Comparison of ENCODE assay signal across 8 mouse cellular contexts in the genomic region with DNA sequence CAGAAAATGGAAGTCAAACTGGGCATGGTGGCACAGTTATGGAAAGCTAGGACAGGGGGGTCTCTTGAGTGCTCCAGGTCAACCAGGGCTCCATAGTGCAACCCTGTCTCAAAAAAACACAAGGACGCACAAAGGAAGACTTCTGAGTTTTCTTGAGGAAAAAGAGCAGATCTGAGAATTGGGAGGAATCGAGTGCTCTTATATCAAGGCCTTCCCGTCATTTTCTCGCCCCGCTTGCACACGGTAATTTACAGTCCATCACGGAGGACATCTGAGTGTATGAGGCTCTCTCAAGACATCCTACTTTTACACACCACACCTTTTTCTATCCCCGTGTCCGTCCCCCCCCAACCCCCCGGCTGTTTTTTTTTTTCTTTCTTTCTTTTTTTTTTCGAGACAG. TPM values are rescaled to one million over a fixed set of nuclear protein-coding genes. Genes with fewer than 3 reads are reported as not detected.
DNase-seq lines count a peak whose midpoint lies in the region; ATAC-seq and TF ChIP-seq lines count a peak whose summit lies in the region.

No protein-coding gene starts in this region.

- H3K27ac ChIP-seq in heart, embryonic 15.5 days: peak overlapping the region; percentile 88; the same call in 1 of the 2 replicates
- peak overlapping the region; percentile 84; the same call in 1 of the 2 replicates for H3K27ac ChIP-seq in ES-E14 (ENCODE audit: insufficient read depth, low read depth, low read length, poor library complexity, severe bottlenecking)
- peak overlapping the region; percentile 96; the same call in 1 of the 2 replicates for H3K27ac ChIP-seq in forebrain, embryonic 15.5 days (replicated peaks)
- no peak overlapping the region for H3K27ac ChIP-seq in midbrain, embryonic 11.5 days (ENCODE audit: low read depth, low read length)

- intact Hi-C loops in heart, postnatal 14 days (cut with DNase I): loop anchor here (2.0 kb wide), 2 partner anchors 25 to 29 kb away; no protein-coding TSS in a partner anchor

- H3K9me3 ChIP-seq in heart, embryonic 15.5 days (replicated peaks): no peaks in the 10 kb centered on the region
- H3K9me3 ChIP-seq in ES-E14 (ENCODE audit: control insufficient read depth, insufficient read depth, low read depth, low read length): no peaks in the 10 kb centered on the region
- no peaks in the 10 kb centered on the region for H3K9me3 ChIP-seq in forebrain, embryonic 15.5 days
- H3K9me3 ChIP-seq in midbrain, embryonic 11.5 days (ENCODE audit: control insufficient read depth, low read length): no peaks in the 10 kb centered on the region

- peak overlapping the region; percentile 93 for H3K9ac ChIP-seq in heart, embryonic 15.5 days
- H3K9ac ChIP-seq in ES-E14 (ENCODE audit: insufficient read depth, low read depth, low read length, poor library complexity, severe bottlenecking): peak overlapping the region; percentile 97
- no peak overlapping the region; the same call in 1 of the 2 replicates for H3K9ac ChIP-seq in forebrain, embryonic 15.5 days (replicated peaks)
- H3K9ac ChIP-seq in midbrain, embryonic 11.5 days (ENCODE audit: low read length): peak overlapping the region; percentile 95

- no peak for ATAC-seq in heart, embryonic 15.5 days (replicated peaks; ENCODE audit: insufficient number of reproducible peaks, insufficient read depth, low FRiP score, low read depth)
- ATAC-seq in forebrain, embryonic 15.5 days (replicated peaks): no peak
- ATAC-seq in midbrain, embryonic 11.5 days (ENCODE audit: low FRiP score): 0 out of 2 replicates have a peak, but pooled peaks have one; percentile 1

- H3K4me1 ChIP-seq in heart, embryonic 15.5 days (replicated peaks): peaks cover 8% of the 10 kb centered on the region; the same call in 1 of the 2 replicates
- peaks cover 0 to 5% of the 10 kb centered on the region in 2 experiments for H3K4me1 ChIP-seq in ES-E14 (ENCODE audit: control insufficient read depth in 2 of 2, insufficient read depth in 2 of 2, low read length in 2 of 2, poor library complexity in 1 of 2)
- peaks cover 13% of the 10 kb centered on the region for H3K4me1 ChIP-seq in forebrain, embryonic 15.5 days
- peaks cover 9% of the 10 kb centered on the region; the same call in 1 of the 2 replicates for H3K4me1 ChIP-seq in midbrain, embryonic 11.5 days (ENCODE audit: control insufficient read depth, insufficient read depth, low read length)

- H3K4me2 ChIP-seq in heart, embryonic 15.5 days: peak overlapping the region; percentile 77
- peak overlapping the region; percentile 50 for H3K4me2 ChIP-seq in forebrain, embryonic 15.5 days (replicated peaks)
- H3K4me2 ChIP-seq in midbrain, embryonic 11.5 days: peak overlapping the region; percentile 84

- H3K4me3 ChIP-seq in heart, embryonic 15.5 days: peak overlapping the region; percentile 90
- peak overlapping the region; percentile 78 to 84 for H3K4me3 ChIP-seq in ES-E14 (ENCODE audit: insufficient read depth in 1 of 2, low read depth in 1 of 2, low read length in 2 of 2, poor library complexity in 1 of 2, severe bottlenecking in 1 of 2)
- peak overlapping the region; percentile 82 for H3K4me3 ChIP-seq in forebrain, embryonic 15.5 days
- H3K4me3 ChIP-seq in midbrain, embryonic 11.5 days (ENCODE audit: low read depth, low read length): peak overlapping the region; percentile 70

- no peak for DNase-seq in heart, postnatal 14 days
- no peak for DNase-seq in ES-E14 (ENCODE audit: low read depth, low spot score)
- no peak for DNase-seq in midbrain, embryonic 11.5 days (ENCODE audit: low spot score, missing footprints)
- no peak for DNase-seq in natural killer cell, adult 2 months (ENCODE audit: low spot score in 2 of 2)
- no peak for DNase-seq in adrenal gland, postnatal 4 days (ENCODE audit: low spot score in 2 of 2)
- DNase-seq in T-cell, adult 2 months (ENCODE audit: low spot score): no peak

- 0 out of 2 replicates have a peak, but pooled peaks cover 6% of the 10 kb centered on the region for H3K27me3 ChIP-seq in heart, embryonic 15.5 days
- no peaks in the 10 kb centered on the region for H3K27me3 ChIP-seq in forebrain, embryonic 15.5 days
- H3K27me3 ChIP-seq in midbrain, embryonic 11.5 days (ENCODE audit: control insufficient read depth, insufficient read depth, low read length): no peaks in the 10 kb centered on the region

- WGBS in heart, embryonic 15.5 days: 54% methylated on average over 11 of the region's 11 CpGs
- 67% methylated on average over 11 of the region's 11 CpGs for WGBS in forebrain, embryonic 15.5 days
- WGBS in midbrain, embryonic 11.5 days: 66% methylated on average over 11 of the region's 11 CpGs

- H3K36me3 ChIP-seq in heart, embryonic 15.5 days: peaks cover 3% of the 10 kb centered on the region; the same call in 1 of the 2 replicates
- peaks cover 5% of the 10 kb centered on the region; the same call in 1 of the 2 replicates for H3K36me3 ChIP-seq in ES-E14 (ENCODE audit: control insufficient read depth, insufficient read depth, low read length, poor library complexity, severe bottlenecking)
- H3K36me3 ChIP-seq in forebrain, embryonic 15.5 days: peaks cover 10% of the 10 kb centered on the region; the same call in 1 of the 2 replicates
- no peaks in the 10 kb centered on the region; the same call in 1 of the 2 replicates for H3K36me3 ChIP-seq in midbrain, embryonic 11.5 days (ENCODE audit: control insufficient read depth, insufficient read depth, low read length)

- in situ Hi-C loops in ES-E14 (cut with MboI; ENCODE audit: low sequenced_read_pairs in 2 of 2, unreplicated experiment in 2 of 2): no loop called here

TF ChIP-seq in ES-E14, 5 proteins besides CTCF, POLR2A, EP300 and RAD21:
- no peak for TF ChIP-seq MAFK (IDR thresholded peaks at IDR 0.05; ENCODE audit: insufficient read depth, low read depth, low read length)
- TF ChIP-seq ZC3H11A (IDR thresholded peaks at IDR 0.05; ENCODE audit: borderline replicate concordance, low read depth, low read length): no peak
- no peak for TF ChIP-seq HCFC1 (IDR thresholded peaks at IDR 0.05; ENCODE audit: borderline replicate concordance, insufficient read depth, low read length)

RNA-seq across cellular contexts. Expression of gene Tmco1, which starts 0.5 kb away (rescaled TPM):
- polyA plus RNA-seq in heart, embryonic 15.5 days (2015; fragmentation: Nextera tagmentation; extraction: Ambion mirVana): 77.2 and 81.9 TPM in 2 replicates
- 10 to 100 TPM; 80.6 to 86.5 TPM for total RNA-seq in heart, postnatal 14 days (2021)
- 155 and 156 TPM in 2 replicates for total RNA-seq in ES-E14 (2012; rRNA removed)
- polyA plus RNA-seq in forebrain, embryonic 15.5 days (2015; fragmentation: Nextera tagmentation; extraction: Ambion mirVana): 68.1 and 69.0 TPM in 2 replicates
- polyA plus RNA-seq in midbrain, embryonic 11.5 days (2014; fragmentation: Nextera tagmentation; extraction: Ambion mirVana): 94.2 and 105 TPM in 2 replicates
- 100 to 1,000 TPM; 102 to 104 TPM for total RNA-seq in adrenal gland, postnatal 4 days (2021)

RNA-seq across cellular contexts. Expression of gene Uck2, which starts 22.6 kb away (rescaled TPM):
- polyA plus RNA-seq in heart, embryonic 15.5 days (2015; fragmentation: Nextera tagmentation; extraction: Ambion mirVana): 42.3 and 57.7 TPM in 2 replicates
- total RNA-seq in heart, postnatal 14 days (2021): 10 to 100 TPM; 47.3 to 54.5 TPM
- total RNA-seq in ES-E14 (2012; rRNA removed): 152 and 158 TPM in 2 replicates
- polyA plus RNA-seq in forebrain, embryonic 15.5 days (2015; fragmentation: Nextera tagmentation; extraction: Ambion mirVana): 64.7 and 68.2 TPM in 2 replicates
- polyA plus RNA-seq in midbrain, embryonic 11.5 days (2014; fragmentation: Nextera tagmentation; extraction: Ambion mirVana): 110 and 113 TPM in 2 replicates
- 10 to 100 TPM; 66.6 to 71.5 TPM for total RNA-seq in adrenal gland, postnatal 4 days (2021)

RNA-seq across cellular contexts. Expression of gene Aldh9a1, which starts 42.1 kb away (rescaled TPM):
- 25.3 and 35.4 TPM in 2 replicates for polyA plus RNA-seq in heart, embryonic 15.5 days (2015; fragmentation: Nextera tagmentation; extraction: Ambion mirVana)
- 10 to 100 TPM; 25.0 to 30.4 TPM for total RNA-seq in heart, postnatal 14 days (2021)
- total RNA-seq in ES-E14 (2012; rRNA removed): 26.8 and 33.0 TPM in 2 replicates
- 26.4 and 29.5 TPM in 2 replicates for polyA plus RNA-seq in forebrain, embryonic 15.5 days (2015; fragmentation: Nextera tagmentation; extraction: Ambion mirVana)
- 33.4 and 36.5 TPM in 2 replicates for polyA plus RNA-seq in midbrain, embryonic 11.5 days (2014; fragmentation: Nextera tagmentation; extraction: Ambion mirVana)
- total RNA-seq in adrenal gland, postnatal 4 days (2021): 10 to 100 TPM; 72.1 to 74.5 TPM
